Mouse (Mus musculus) heart, postnatal 36 days (tissue): Measurements from ENCODE around the gene Dirc2. TPM values are rescaled to one million over a fixed set of nuclear protein-coding genes. Genes with fewer than 3 reads are reported as not detected.
A peak's percentile ranks its signal among the peaks of the same experiment; 100 is the strongest.

ENCODE experiments used
- DNase-seq, 2 experiments: peaks; one replicate each; pipeline ENCODE4 v3.0.0; 2021 to 2022
- intact Hi-C: fragments of 180-260 bp; cut with DNase I; formaldehyde crosslinking; loops from one replicate; pipeline ENCODE4 v1.15.1; 2025
- total RNA-seq, 2 experiments: library from RNA; stranded (reverse); gene quantifications; 2 replicates each; pipeline ENCODE4 v1.2.3; 2021

Gene Dirc2
- total RNA-seq, 2 experiments from 2014 or later: 64.2 to 70.4 TPM

GRCm38 (mm10) chr16:35776737-35777136, 7.6 kb upstream of the Dirc2 start:
- DNase-seq: no peak

GRCm38 (mm10) chr16:35775835-35776234, 6.7 kb upstream of the Dirc2 start:
- no peak for DNase-seq
- intact Hi-C loops: no loop called here

More at GRCm38 (mm10) chr16:35776737-35777136, 7.6 kb upstream of the Dirc2 start:
- intact Hi-C loops: no loop called here

GRCm38 (mm10) chr16:35772598-35772997, 3.4 kb upstream of the Dirc2 start:
- no peak for DNase-seq
- intact Hi-C loops: no loop called here

GRCm38 (mm10) chr16:35771606-35772005, 2.5 kb upstream of the Dirc2 start:
- no peak for DNase-seq
- intact Hi-C loops: loop anchor here (2.0 kb wide), 1 partner anchor 37 kb away; no protein-coding TSS in a partner anchor

- no peak for DNase-seq
- intact Hi-C loops: loop anchor here (2.0 kb wide), 1 partner anchor 36 kb away; no protein-coding TSS in a partner anchor
Measured at GRCm38 (mm10) chr16:35771141-35771540, 2.0 kb upstream of the Dirc2 start.

GRCm38 (mm10) chr16:35769878-35770657, 912 bp upstream of the Dirc2 start, which contains the start of gene Hspbap1:
Gene Hspbap1 (plus strand): TSS chr16:35770375.
- DNase-seq: peak; percentile 92 to 94
- intact Hi-C loops: loop anchor here (2.0 kb wide), 2 partner anchors 35 to 47 kb away; no protein-coding TSS in a partner anchor

- intact Hi-C loops: loop anchor here (2.0 kb wide), 1 partner anchor 48 kb away; no protein-coding TSS in a partner anchor
Measured at GRCm38 (mm10) chr16:35768469-35768784, 729 bp downstream of the Dirc2 start.

GRCm38 (mm10) chr16:35766366-35766765, 2.8 kb downstream of the Dirc2 start:
- intact Hi-C loops: no loop called here
- DNase-seq: no peak

More at GRCm38 (mm10) chr16:35768469-35768784, 729 bp downstream of the Dirc2 start:
- DNase-seq: no peak

- intact Hi-C loops: no loop called here
Measured at GRCm38 (mm10) chr16:35765449-35765848, 3.7 kb downstream of the Dirc2 start.

GRCm38 (mm10) chr16:35764941-35765340, 4.2 kb downstream of the Dirc2 start:
- DNase-seq: no peak
- intact Hi-C loops: no loop called here

More at GRCm38 (mm10) chr16:35765449-35765848, 3.7 kb downstream of the Dirc2 start:
- no peak for DNase-seq

GRCm38 (mm10) chr16:35763590-35764296, 5.4 kb downstream of the Dirc2 start:
- intact Hi-C loops: no loop called here
- no peak for DNase-seq

GRCm38 (mm10) chr16:35759401-35759800, 9.8 kb downstream of the Dirc2 start:
- no peak for DNase-seq
- intact Hi-C loops: no loop called here

GRCm38 (mm10) chr16:35756697-35757096, 12.5 kb downstream of the Dirc2 start:
- intact Hi-C loops: no loop called here
- no peak for DNase-seq

GRCm38 (mm10) chr16:35755502-35756334, 13.4 kb downstream of the Dirc2 start:
- intact Hi-C loops: no loop called here
- DNase-seq: no peak

- intact Hi-C loops: no loop called here
- DNase-seq: no peak
Measured at GRCm38 (mm10) chr16:35753926-35754325, 15.2 kb downstream of the Dirc2 start.

- DNase-seq: no peak
- intact Hi-C loops: no loop called here
Measured at GRCm38 (mm10) chr16:35751841-35752240, 17.3 kb downstream of the Dirc2 start.

- intact Hi-C loops: no loop called here
- DNase-seq: no peak
Measured at GRCm38 (mm10) chr16:35749385-35749784, 19.8 kb downstream of the Dirc2 start.

GRCm38 (mm10) chr16:35748237-35748603, 20.9 kb downstream of the Dirc2 start:
- intact Hi-C loops: no loop called here
- DNase-seq: no peak

GRCm38 (mm10) chr16:35747417-35748236, 21.5 kb downstream of the Dirc2 start:
- intact Hi-C loops: no loop called here
- DNase-seq: no peak
